Mouse (Mus musculus) frontal cortex, postnatal 36 days (tissue): ENCODE results near the gene Lrrc47.

Experiments used
- DNase-seq, 2 experiments: peaks; one replicate each; pipeline ENCODE4 v3.0.0; 2022; ENCODE audit warnings: low spot score in 2 of 2

Lrrc47 gene

GRCm38 (mm10) chr4:154023754-154024601, 12.4 kb downstream of the Lrrc47 start:
- DNase-seq = peak; percentile 42 to 44

- peak; percentile 54 to 63 for DNase-seq
Measured at GRCm38 (mm10) chr4:154024729-154025521, 13.4 kb downstream of the Lrrc47 start.

- DNase-seq = peak; percentile 48 to 68
Measured at GRCm38 (mm10) chr4:154025641-154026440, 14.3 kb downstream of the Lrrc47 start, which contains the start of gene Smim1. TSS of gene Smim1 (minus strand) at chr4:154026230.

GRCm38 (mm10) chr4:154026441-154026761, 14.9 kb downstream of the Lrrc47 start:
- no peak for DNase-seq

GRCm38 (mm10) chr4:154028066-154028465, 16.5 kb downstream of the Lrrc47 start:
- DNase-seq = no peak

GRCm38 (mm10) chr4:154028646-154029045, 17.1 kb downstream of the Lrrc47 start:
- no peak for DNase-seq

GRCm38 (mm10) chr4:154037123-154037522, 25.6 kb downstream of the Lrrc47 start:
- DNase-seq = no peak

- no peak for DNase-seq
Measured at GRCm38 (mm10) chr4:154042577-154042976, 31.0 kb downstream of the Lrrc47 start, which contains the start of gene Ccdc27. TSS of gene Ccdc27 (minus strand) at chr4:154042677.

GRCm38 (mm10) chr4:154045837-154046236, 34.3 kb downstream of the Lrrc47 start:
- no peak for DNase-seq

- peak in 1 of 2 experiments; percentile 36 for DNase-seq
Measured at GRCm38 (mm10) chr4:154051401-154051800, 39.9 kb downstream of the Lrrc47 start.

- DNase-seq = no peak
Measured at GRCm38 (mm10) chr4:154053065-154053464, 41.5 kb downstream of the Lrrc47 start.

- no peak for DNase-seq
Measured at GRCm38 (mm10) chr4:154055482-154055881, 44.0 kb downstream of the Lrrc47 start.

- no peak for DNase-seq
Measured at GRCm38 (mm10) chr4:154056046-154056445, 44.5 kb downstream of the Lrrc47 start.

GRCm38 (mm10) chr4:154056661-154057060, 45.1 kb downstream of the Lrrc47 start:
- DNase-seq = no peak

GRCm38 (mm10) chr4:154057696-154058095, 46.2 kb downstream of the Lrrc47 start:
- DNase-seq = no peak

- DNase-seq = peak; percentile 21 to 53
Measured at GRCm38 (mm10) chr4:154064827-154065773, 53.6 kb downstream of the Lrrc47 start.

- no peak for DNase-seq
Measured at GRCm38 (mm10) chr4:154070896-154071295, 59.4 kb downstream of the Lrrc47 start.
